Mouse (Mus musculus) myocyte (in vitro differentiated cells): ENCODE measurements around the gene Col4a1.

Experiments
- CEBPB ChIP-seq: IDR thresholded peaks from 2 replicates; pipeline ENCODE4 v1.6.1; 2011; ENCODE audit warnings: mild to moderate bottlenecking, moderate library complexity; ENCODE audit not compliant: poor library complexity, insufficient read depth, severe bottlenecking
- MAX ChIP-seq: IDR thresholded peaks from one replicate; pipeline ENCODE4 v1.6.1; 2011; ENCODE audit warnings: low read depth, mild to moderate bottlenecking, control low read depth
- MYOG ChIP-seq, 3 experiments: IDR thresholded peaks; one replicate each; pipeline ENCODE4 v1.6.1; 2011; ENCODE audit warnings: control low read depth in 2 of 3, low read depth in 2 of 3, mild to moderate bottlenecking in 2 of 3; ENCODE audit not compliant: insufficient read length in 2 of 3, control insufficient read depth in 1 of 3, insufficient read depth in 1 of 3
- POLR2A ChIP-seq: IDR thresholded peaks from one replicate; pipeline ENCODE4 v1.6.1; 2011; ENCODE audit warnings: low read depth, mild to moderate bottlenecking, control low read depth, moderate library complexity; ENCODE audit not compliant: insufficient read length
- POLR2AphosphoS2 ChIP-seq: IDR thresholded peaks from one replicate; pipeline ENCODE4 v1.6.1; 2011; ENCODE audit warnings: low read depth, control low read depth; ENCODE audit not compliant: insufficient read length
- TCF12 ChIP-seq: IDR thresholded peaks from one replicate; pipeline ENCODE4 v1.6.1; 2011; ENCODE audit warnings: mild to moderate bottlenecking, control low read depth; ENCODE audit not compliant: poor library complexity, insufficient read depth, severe bottlenecking
- USF1 ChIP-seq: IDR thresholded peaks from one replicate; pipeline ENCODE4 v1.6.1; 2011; ENCODE audit warnings: low read depth, mild to moderate bottlenecking, control low read depth, moderate library complexity

DNA sequence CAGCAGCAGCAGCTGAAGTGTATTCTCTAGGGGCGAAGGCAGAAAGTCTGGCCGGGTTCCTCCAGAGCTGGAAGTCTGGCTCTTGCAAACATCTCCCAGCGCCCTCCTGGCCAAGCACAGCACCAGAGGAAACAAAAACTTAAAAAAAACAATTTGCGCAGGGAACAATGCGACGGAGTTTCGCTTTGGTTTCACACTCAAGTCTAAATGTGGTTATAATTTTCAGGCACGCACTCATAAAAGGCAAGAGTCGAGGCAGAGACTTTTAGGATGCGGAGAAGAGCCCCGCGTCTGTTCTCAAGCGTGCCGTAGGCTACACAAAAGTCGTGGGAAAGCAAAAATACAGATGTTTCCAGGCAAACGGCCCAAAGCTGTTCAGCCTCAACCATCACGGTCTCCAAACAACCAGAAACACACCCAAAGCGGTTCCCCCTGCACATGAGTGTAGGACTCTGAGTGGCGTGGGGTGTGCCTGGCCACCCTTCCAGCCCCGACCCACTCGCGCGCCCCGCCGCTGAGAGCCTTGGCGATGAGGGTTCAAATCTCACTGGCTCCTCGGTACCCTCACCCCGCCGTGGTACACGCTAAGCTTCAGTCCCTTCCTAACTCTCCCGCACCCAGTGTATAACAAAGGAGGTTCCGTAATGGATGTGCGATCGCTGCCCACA, 811 bp downstream of the Col4a1 start:
- TF ChIP-seq POLR2A (no peak), CEBPB (no peak), USF1 (no peak), MAX (no peak), POLR2AphosphoS2 (no peak), MYOG (IDR thresholded peaks at IDR 0.05; ENCODE audit: control insufficient read depth in 1 of 3, insufficient read depth in 1 of 3, insufficient read length in 2 of 3, low read depth in 2 of 3) (no peak), TCF12 (no peak)
